Mouse (Mus musculus): Measurements from ENCODE around the gene Sertad1. TPM values are rescaled to one million over a fixed set of nuclear protein-coding genes. Genes with fewer than 3 reads are reported as not detected.

Sertad1 gene
- polyA plus RNA-seq, 1 experiment = 107 TPM

- no peak for TF ChIP-seq GATA1 (IDR thresholded peaks at IDR 0.05; ENCODE audit: low read length)
These were observed 474 bp upstream of the Sertad1 start for GRCm38 (mm10) chr7:27486102-27486769.

GRCm38 (mm10) chr7:27487740-27488268 lies 1.1 kb downstream of the Sertad1 start:
- TF ChIP-seq GATA1 (IDR thresholded peaks at IDR 0.05; ENCODE audit: low read length) = no peak

DNA sequence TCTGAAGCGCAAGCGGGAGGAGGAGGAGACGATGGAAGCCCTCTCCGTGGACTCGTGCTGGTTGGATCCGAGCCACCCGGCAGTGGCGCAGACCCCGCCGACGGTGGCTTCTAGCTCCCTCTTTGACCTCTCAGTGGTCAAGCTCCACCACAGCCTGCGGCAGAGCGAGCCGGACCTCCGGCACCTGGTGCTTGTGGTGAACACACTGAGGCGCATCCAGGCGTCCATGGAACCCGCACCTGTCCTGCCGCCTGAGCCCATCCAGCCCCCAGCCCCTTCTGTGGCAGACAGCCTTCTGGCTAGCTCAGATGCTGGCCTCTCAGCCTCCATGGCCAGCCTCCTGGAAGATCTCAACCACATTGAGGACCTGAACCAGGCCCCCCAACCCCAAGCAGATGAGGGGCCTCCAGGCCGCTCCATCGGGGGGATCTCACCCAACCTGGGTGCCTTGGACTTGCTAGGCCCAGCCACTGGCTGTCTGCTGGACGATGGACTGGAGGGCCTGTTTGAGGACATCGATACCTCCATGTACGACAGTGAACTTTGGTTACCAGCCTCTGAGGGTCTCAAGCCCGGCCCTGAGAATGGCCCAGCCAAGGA lies 2.7 kb downstream of the Sertad1 start:
- TF ChIP-seq GATA1 (IDR thresholded peaks at IDR 0.05; ENCODE audit: low read length) = no peak

DNA sequence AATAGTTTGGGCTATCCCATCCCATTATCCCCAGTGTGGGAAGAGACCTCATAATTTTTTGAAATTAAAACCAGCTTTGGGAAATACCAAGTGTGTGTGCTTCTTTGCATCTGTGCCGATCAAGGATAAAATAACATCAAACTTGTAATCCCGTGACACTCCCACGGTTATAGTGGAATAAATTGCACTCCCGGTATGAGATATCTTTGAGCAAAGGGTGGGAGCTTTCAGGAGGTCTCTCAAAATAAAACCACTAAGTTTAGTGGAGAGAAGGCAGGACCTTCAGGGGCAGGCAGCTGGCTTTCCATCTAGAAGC lies 3.5 kb downstream of the Sertad1 start:
- TF ChIP-seq GATA1 (IDR thresholded peaks at IDR 0.05; ENCODE audit: low read length) = no peak

DNA sequence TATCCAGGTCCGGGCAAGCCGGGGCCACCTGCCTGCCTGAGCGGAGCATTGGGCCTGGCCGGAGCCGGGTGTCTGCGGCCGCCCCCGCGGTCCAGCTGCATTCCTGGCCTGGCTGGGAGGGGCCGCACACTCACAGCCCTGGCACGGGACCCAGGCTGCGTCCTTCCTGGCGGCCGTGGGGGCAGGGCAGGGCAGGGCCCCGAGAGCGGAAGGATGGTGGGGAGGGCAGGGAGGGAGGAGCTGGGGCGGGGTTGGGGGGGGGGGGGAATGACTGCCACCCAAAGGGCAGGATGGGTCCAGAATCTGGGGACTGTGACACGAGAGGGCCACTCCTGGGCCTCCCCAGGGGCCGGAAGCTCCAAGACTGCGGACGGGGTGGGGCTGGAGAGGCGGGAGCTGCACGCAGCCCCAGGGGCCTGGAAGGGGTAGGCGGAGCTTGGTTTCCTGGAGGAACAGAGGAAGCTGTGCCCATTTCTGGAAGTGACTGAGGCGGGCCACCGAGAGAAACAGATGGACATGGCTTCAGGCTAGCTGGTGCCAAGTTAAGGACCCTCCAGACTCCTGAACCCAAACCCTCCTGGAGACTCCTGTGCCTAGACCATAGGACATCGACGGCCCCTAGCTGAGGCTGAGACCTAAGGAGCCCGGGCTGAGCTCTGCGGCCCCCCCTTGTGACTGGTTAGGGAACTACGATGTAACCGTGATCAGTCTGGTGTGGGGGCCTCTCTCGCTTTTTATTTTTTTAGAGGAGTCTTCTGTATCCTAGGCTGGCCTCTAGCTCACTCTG lies 4.0 kb downstream of the Sertad1 start:
- TF ChIP-seq GATA1 (IDR thresholded peaks at IDR 0.05; ENCODE audit: low read length) = no peak

DNA sequence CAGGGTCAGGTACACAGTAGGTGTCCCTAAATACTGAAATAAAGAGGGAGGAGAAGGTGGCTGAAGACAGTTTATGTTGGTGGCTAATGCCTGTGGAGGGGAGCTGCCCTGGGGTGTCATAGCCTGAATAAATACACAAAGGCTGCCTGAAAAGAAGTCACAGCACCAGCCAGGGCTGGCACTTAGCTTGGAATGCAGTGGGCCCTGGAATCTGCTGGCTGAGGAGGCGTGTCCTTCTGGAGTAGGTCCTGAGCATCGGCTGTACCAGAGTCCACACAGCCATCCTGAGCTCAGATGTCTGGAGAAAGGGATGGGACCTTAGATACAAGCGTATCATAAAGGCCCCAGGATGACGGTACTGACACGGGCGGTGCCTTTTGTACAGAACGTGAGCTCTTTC lies 5.1 kb downstream of the Sertad1 start:
- no peak for TF ChIP-seq GATA1 (IDR thresholded peaks at IDR 0.05; ENCODE audit: low read length)

DNA sequence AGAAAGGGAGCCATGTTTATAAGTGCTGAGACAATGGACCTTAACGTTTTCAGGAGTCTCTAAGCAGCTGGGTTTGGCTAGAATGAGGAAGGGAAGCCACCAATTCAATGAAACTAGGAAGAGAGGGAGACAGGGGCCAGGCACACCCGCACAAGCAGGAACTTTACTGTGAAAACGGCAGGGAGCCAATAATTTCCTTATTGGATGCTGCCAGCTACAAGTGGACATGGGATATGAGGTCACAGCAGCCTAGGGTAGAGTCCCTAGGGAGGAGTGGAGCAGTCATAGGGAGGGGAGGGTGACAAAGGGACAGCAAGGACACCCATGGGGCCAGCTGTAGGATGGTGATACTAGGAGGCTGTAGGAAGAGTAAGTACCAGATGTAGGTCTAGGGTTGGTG lies 6.3 kb downstream of the Sertad1 start:
- no peak for TF ChIP-seq GATA1 (IDR thresholded peaks at IDR 0.05; ENCODE audit: low read length)

- no peak for TF ChIP-seq GATA1 (IDR thresholded peaks at IDR 0.05; ENCODE audit: low read length)
These were observed 6.7 kb downstream of the Sertad1 start for GRCm38 (mm10) chr7:27493450-27493849.

GRCm38 (mm10) chr7:27499036-27499435 lies 12.3 kb downstream of the Sertad1 start, which contains the start of gene Prx:
TSS of gene Prx (plus strand) at chr7:27499324.
- no peak for TF ChIP-seq GATA1 (IDR thresholded peaks at IDR 0.05; ENCODE audit: low read length)

DNA sequence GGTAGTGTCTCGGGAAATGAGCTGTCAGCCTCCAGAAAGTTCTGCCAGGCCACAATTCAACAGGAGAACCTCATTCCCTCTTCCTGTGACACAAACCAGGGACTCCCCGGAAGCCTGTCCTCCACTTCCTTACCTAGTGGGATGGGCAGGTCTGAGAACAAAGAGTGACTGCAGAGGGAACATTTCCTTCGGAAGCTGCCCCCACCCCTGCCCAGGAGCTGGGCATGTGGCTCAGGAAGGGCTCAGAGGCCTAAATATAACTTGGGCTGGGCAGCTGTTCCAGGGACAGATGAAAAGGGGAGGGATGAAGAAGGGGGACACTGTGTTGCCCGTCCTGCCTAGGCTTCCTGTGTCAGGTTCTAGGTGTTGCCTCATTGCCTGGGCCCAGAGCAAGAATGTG lies 14.9 kb downstream of the Sertad1 start:
- TF ChIP-seq GATA1 (IDR thresholded peaks at IDR 0.05; ENCODE audit: low read length) = no peak

DNA sequence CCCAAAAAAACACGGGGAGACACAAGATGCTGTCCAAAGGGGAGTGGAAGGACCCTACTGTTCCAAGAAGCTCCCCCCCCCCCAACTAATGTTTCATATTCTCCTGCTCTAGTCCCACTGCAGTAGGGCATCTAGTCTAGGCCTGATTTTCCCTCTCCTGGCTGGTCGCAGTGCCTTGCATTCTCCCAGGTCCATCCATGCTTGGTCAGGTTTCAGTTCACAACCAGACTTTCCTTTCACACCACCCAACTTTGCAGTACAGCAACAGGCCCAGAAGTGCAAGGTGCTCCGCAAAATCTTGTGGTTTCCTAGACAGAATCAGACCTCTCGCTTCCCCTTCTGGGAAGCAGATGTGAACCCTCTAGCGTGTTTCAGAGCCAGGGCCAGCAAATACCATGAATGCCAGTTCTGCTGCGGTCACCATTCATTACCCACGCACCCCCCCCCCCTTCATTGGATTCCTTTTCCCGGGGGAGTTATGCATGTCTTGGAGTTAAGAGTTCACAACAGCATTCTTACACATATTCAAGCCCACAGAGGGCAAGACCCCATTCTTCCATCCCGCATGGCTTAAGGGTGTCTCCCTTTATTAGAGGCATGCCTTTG lies 20.2 kb downstream of the Sertad1 start:
- TF ChIP-seq GATA1 (IDR thresholded peaks at IDR 0.05; ENCODE audit: low read length) = no peak

- no peak for TF ChIP-seq GATA1 (IDR thresholded peaks at IDR 0.05; ENCODE audit: low read length)
These were observed 21.3 kb downstream of the Sertad1 start for GRCm38 (mm10) chr7:27507711-27508647.

DNA sequence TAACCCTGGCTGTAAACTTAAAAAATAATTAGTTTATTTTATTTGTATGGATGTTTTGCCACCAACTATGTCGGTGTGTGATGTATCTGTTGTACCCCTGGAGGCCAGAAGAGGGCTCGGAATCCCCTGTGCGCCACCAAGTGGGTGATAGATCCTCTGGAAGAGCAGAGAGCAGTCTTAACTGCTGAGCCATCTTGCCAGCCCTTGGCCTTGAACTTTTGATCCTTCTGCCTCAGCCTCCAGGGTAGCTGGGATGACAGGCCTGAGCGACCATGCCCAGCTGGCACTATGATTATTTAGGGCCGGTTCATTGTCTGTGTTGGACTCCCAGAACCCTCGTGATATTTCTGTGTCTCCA lies 21.9 kb downstream of the Sertad1 start:
- TF ChIP-seq GATA1 (IDR thresholded peaks at IDR 0.05; ENCODE audit: low read length) = no peak

DNA sequence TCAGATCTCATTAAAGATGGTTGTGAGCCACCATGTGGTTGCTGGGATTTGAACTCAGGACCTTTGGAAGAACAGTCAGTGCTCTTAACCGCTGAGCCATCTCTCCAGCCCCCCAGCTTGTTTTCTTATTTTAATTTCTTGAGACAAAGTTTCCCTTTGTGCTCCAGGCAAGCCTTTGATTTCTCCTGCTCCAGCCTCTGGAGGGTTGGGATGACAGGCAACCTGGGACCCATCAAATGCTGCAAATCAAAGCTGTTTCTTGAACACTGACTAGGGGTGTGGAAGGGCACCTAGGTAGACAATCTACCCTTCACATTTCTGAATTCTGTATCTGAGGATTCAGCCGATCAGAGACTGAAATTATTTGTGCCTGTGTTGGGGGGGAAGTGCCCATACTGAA lies 24.1 kb downstream of the Sertad1 start:
- no peak for TF ChIP-seq GATA1 (IDR thresholded peaks at IDR 0.05; ENCODE audit: low read length)

GRCm38 (mm10) chr7:27514961-27515360 lies 28.3 kb downstream of the Sertad1 start:
- no peak for TF ChIP-seq GATA1 (IDR thresholded peaks at IDR 0.05; ENCODE audit: low read length)

All from G1E-ER4 (cell line).